Comparison of ENCODE assay signal across 22 mouse cellular contexts in genomic region chr5:123972453-123972852, GRCm38 (mm10). TPM values are rescaled to one million over a fixed set of nuclear protein-coding genes. Genes with fewer than 3 reads are reported as not detected.
DNase-seq lines count a peak whose midpoint lies in the region; TF ChIP-seq lines count a peak whose summit lies in the region.
"Had no signal": no experiment of that assay in that cellular context is flagged by ENCODE, and none has a peak within 500 bp of the region (broad histone marks: within the 10 kb centered on the region; RNA-seq: fewer than 3 reads in every experiment).

No protein-coding gene starts in this region.

- H3K9ac ChIP-seq in MEL (ENCODE audit: control insufficient read depth, low read depth, low read length, poor library complexity, severe bottlenecking): no peak overlapping the region
- H3K9ac ChIP-seq: embryonic facial prominence, embryonic 15.5 days had no signal

- no peak for TF ChIP-seq CTCF in spleen, adult 2 months (IDR thresholded peaks at IDR 0.05; ENCODE audit: extremely low read depth, insufficient read depth, insufficient read length, insufficient replicate concordance)
- no peak for TF ChIP-seq CTCF in MEL (IDR thresholded peaks at IDR 0.05 in 2 of 3, conservative IDR thresholded peaks at IDR 0.05 in 1 of 3; ENCODE audit: control insufficient read depth in 1 of 3, insufficient read depth in 1 of 3, low read depth in 2 of 3, low read length in 3 of 3, poor library complexity in 1 of 3, severe bottlenecking in 1 of 3)

- peaks cover 10% of the 10 kb centered on the region for H3K79me2 ChIP-seq in MEL (ENCODE audit: control insufficient read depth, insufficient read depth, low read length, poor library complexity)

- TF ChIP-seq POLR2A in spleen, adult 2 months (IDR thresholded peaks at IDR 0.05; ENCODE audit: low read depth, low read length): no peak
- no peak for TF ChIP-seq POLR2A in MEL (IDR thresholded peaks at IDR 0.05; ENCODE audit: control insufficient read depth in 1 of 2, insufficient read depth in 1 of 2, low read depth in 1 of 2, low read length in 2 of 2, poor library complexity in 1 of 2)

- TF ChIP-seq RAD21 in MEL (IDR thresholded peaks at IDR 0.05; ENCODE audit: low read depth, low read length): no peak

- no peaks in the 10 kb centered on the region for H3K9me3 ChIP-seq in MEL (replicated peaks; ENCODE audit: insufficient read depth, low read length)
- H3K9me3 ChIP-seq: embryonic facial prominence, embryonic 13.5 days; embryonic facial prominence, embryonic 15.5 days; forebrain, embryonic 10.5 days; forebrain, embryonic 12.5 days; G1E had no signal

- DNase-seq in heart, adult 11 months: peak; percentile 45
- no peak for DNase-seq in heart, postnatal 4 days
- DNase-seq in spleen, adult 2 months (ENCODE audit: low read depth in 1 of 2, low spot score in 2 of 2): no peak
- no peak for DNase-seq in spleen, adult 18-20 months
- no peak for DNase-seq in MEL (ENCODE audit: low read depth, low spot score)
- no peak for DNase-seq in thymus, adult 18-20 months
- DNase-seq: adrenal gland, adult 2 months; adrenal gland, postnatal 10 days; adrenal gland, postnatal 25 days; cerebellum, adult 11 months; cerebellum, adult 18-20 months; cerebellum, adult 8-10 months; cerebellum, postnatal 14 days; cerebellum, postnatal 36 days; embryo, embryonic 11 days had no signal

- no peaks in the 10 kb centered on the region for H3K27me3 ChIP-seq in spleen, adult 2 months (ENCODE audit: control insufficient read depth, insufficient read depth, low read length)
- no peaks in the 10 kb centered on the region for H3K27me3 ChIP-seq in MEL (ENCODE audit: control insufficient read depth in 1 of 2, insufficient read depth in 2 of 2, low read length in 2 of 2)

- peaks cover 4% of the 10 kb centered on the region; the same call in 1 of the 2 replicates for H3K36me3 ChIP-seq in spleen, adult 2 months (ENCODE audit: control insufficient read depth, insufficient read depth, low read length)
- peaks cover 0 to 1% of the 10 kb centered on the region in 2 experiments; a peak in 2 of 4 replicates for H3K36me3 ChIP-seq in MEL (ENCODE audit: control insufficient read depth in 1 of 2, insufficient read depth in 2 of 2, low read length in 2 of 2)
- H3K36me3 ChIP-seq: embryonic facial prominence, embryonic 13.5 days; embryonic facial prominence, embryonic 15.5 days; forebrain, embryonic 10.5 days; forebrain, embryonic 12.5 days had no signal

- H3K4me3 ChIP-seq in spleen, adult 2 months (ENCODE audit: extremely low read depth, insufficient read depth, insufficient read length): no peak overlapping the region
- H3K4me3 ChIP-seq in MEL (ENCODE audit: control insufficient read depth in 1 of 2, insufficient read depth in 1 of 2, low read depth in 2 of 2, low read length in 2 of 2): no peak overlapping the region

- 74% methylated on average over 6 of the region's 6 CpGs for WGBS in spleen, adult 2 months

- peak overlapping the region; percentile 29; the same call in 1 of the 2 replicates for H3K27ac ChIP-seq in spleen, adult 2 months (ENCODE audit: insufficient read depth, low read length)
- H3K27ac ChIP-seq in MEL (ENCODE audit: control insufficient read depth, low read depth, low read length): no peak overlapping the region
- H3K27ac ChIP-seq: embryonic facial prominence, embryonic 13.5 days; embryonic facial prominence, embryonic 15.5 days; forebrain, embryonic 12.5 days had no signal

- H3K4me1 ChIP-seq in spleen, adult 2 months (ENCODE audit: control insufficient read depth, insufficient read depth, insufficient read length): peaks cover 11% of the 10 kb centered on the region; the same call in 1 of the 2 replicates
- peaks cover 0 to 6% of the 10 kb centered on the region in 2 experiments; a peak in 1 of 4 replicates for H3K4me1 ChIP-seq in MEL (ENCODE audit: control insufficient read depth in 1 of 2, insufficient read depth in 2 of 2, low read length in 2 of 2)

- no peak for TF ChIP-seq EP300 in MEL (IDR thresholded peaks at IDR 0.05; ENCODE audit: low read depth in 1 of 2, low read length in 2 of 2)

TF ChIP-seq in MEL, 35 proteins besides CTCF, POLR2A, EP300 and RAD21:
- TF ChIP-seq KAT2A (conservative IDR thresholded peaks at IDR 0.05; ENCODE audit: low read depth, low read length): no peak
- peak; percentile 40 for TF ChIP-seq ZNF384 (IDR thresholded peaks at IDR 0.05; ENCODE audit: low read depth, low read length)

RNA-seq across cellular contexts. Expression of gene Hip1r, which starts 1.0 kb away (rescaled TPM):
- total RNA-seq in heart, postnatal 4 days (2021): 10 to 100 TPM; 29.6 to 42.2 TPM
- 46.3 and 59.2 TPM in 2 replicates for polyA plus RNA-seq in spleen, adult 2 months (2012; rRNA removed)
- 14.9 and 16.6 TPM in 2 replicates for total RNA-seq in MEL (2012; rRNA removed)
- polyA plus RNA-seq in MEL (2012; ENCODE audit: insufficient read depth in 1 of 2, insufficient read length in 2 of 2, low read depth in 1 of 2, low replicate concordance in 2 of 2, missing spikeins in 1 of 2): 10 to 100 TPM in 1 of 2 experiments, not detected in 1; 31.6 TPM

RNA-seq across cellular contexts. Expression of gene Ccdc62, which starts 42.0 kb away (rescaled TPM):
- 1 to 10 TPM; 2.2 TPM for total RNA-seq in heart, postnatal 4 days (2021)
- polyA plus RNA-seq in spleen, adult 2 months (2012; rRNA removed): 1.1 and 1.3 TPM in 2 replicates
- 7.5 and 8.5 TPM in 2 replicates for total RNA-seq in MEL (2012; rRNA removed)
- polyA plus RNA-seq in MEL (2012; ENCODE audit: insufficient read depth in 1 of 2, insufficient read length in 2 of 2, low read depth in 1 of 2, low replicate concordance in 2 of 2, missing spikeins in 1 of 2): 10 to 100 TPM in 1 of 2 experiments, not detected in 1; 13.4 TPM

RNA-seq across cellular contexts. Expression of gene Gm43518, which starts 45.2 kb away (rescaled TPM):
- under 1 TPM in 1 of 2 experiments, not detected in 1; 0.62 TPM for total RNA-seq in heart, postnatal 4 days (2021)
- polyA plus RNA-seq in spleen, adult 2 months (2012; rRNA removed): 0.41 and 0.50 TPM in 2 replicates
- 1.5 and 2.1 TPM in 2 replicates for total RNA-seq in MEL (2012; rRNA removed)
- 1 to 10 TPM in 1 of 2 experiments, not detected in 1; 3.6 TPM for polyA plus RNA-seq in MEL (2012; ENCODE audit: insufficient read depth in 1 of 2, insufficient read length in 2 of 2, low read depth in 1 of 2, low replicate concordance in 2 of 2, missing spikeins in 1 of 2)
- total RNA-seq: adrenal gland, postnatal 10 days had no signal
- polyA plus RNA-seq: adrenal gland, adult 2 months; embryonic facial prominence, embryonic 11.5 days; erythroblast, embryonic 14.5 days; G1E had no signal

RNA-seq across cellular contexts. Expression of gene Vps37b, which starts 59.6 kb away (rescaled TPM):
- 10 to 100 TPM; 42.3 to 49.1 TPM for total RNA-seq in heart, postnatal 4 days (2021)
- polyA plus RNA-seq in spleen, adult 2 months (2012; rRNA removed): 58.1 and 72.8 TPM in 2 replicates
- 27.4 and 28.6 TPM in 2 replicates for total RNA-seq in MEL (2012; rRNA removed)
- polyA plus RNA-seq in MEL (2012; ENCODE audit: insufficient read depth in 1 of 2, insufficient read length in 2 of 2, low read depth in 1 of 2, low replicate concordance in 2 of 2, missing spikeins in 1 of 2): 10 to 100 TPM in 1 of 2 experiments, not detected in 1; 66.0 TPM
